Mouse (Mus musculus) embryo, embryonic 11.5 days (tissue): ENCODE data around the gene Enpp1.

Experiments used
- DNase-seq: peaks from one replicate; pipeline ENCODE4 v3.0.0-alpha.2; 2012; ENCODE audit warnings: low read depth, low spot score

The Enpp1 gene

GRCm38 (mm10) chr10:24711071-24711470 is 888 bp downstream of the Enpp1 start:
- DNase-seq = no peak

GRCm38 (mm10) chr10:24710361-24710760 is 1.6 kb downstream of the Enpp1 start:
- no peak for DNase-seq

GRCm38 (mm10) chr10:24707745-24708144 is 4.2 kb downstream of the Enpp1 start:
- no peak for DNase-seq

GRCm38 (mm10) chr10:24706431-24707140 is 5.4 kb downstream of the Enpp1 start:
- no peak for DNase-seq

GRCm38 (mm10) chr10:24702698-24703097 is 9.3 kb downstream of the Enpp1 start:
- DNase-seq = no peak

- no peak for DNase-seq
Observed at GRCm38 (mm10) chr10:24698131-24698775, 13.7 kb downstream of the Enpp1 start.

- DNase-seq = no peak
Observed at GRCm38 (mm10) chr10:24696761-24697160, 15.2 kb downstream of the Enpp1 start.

- no peak for DNase-seq
Observed at GRCm38 (mm10) chr10:24695786-24696185, 16.2 kb downstream of the Enpp1 start.

GRCm38 (mm10) chr10:24682518-24683104 is 29.3 kb downstream of the Enpp1 start:
- DNase-seq = no peak

GRCm38 (mm10) chr10:24677681-24678080 is 34.3 kb downstream of the Enpp1 start:
- DNase-seq = no peak

GRCm38 (mm10) chr10:24674261-24674660 is 37.7 kb downstream of the Enpp1 start:
- no peak for DNase-seq

- no peak for DNase-seq
Observed at GRCm38 (mm10) chr10:24672948-24673347, 39.0 kb downstream of the Enpp1 start.

GRCm38 (mm10) chr10:24670548-24670947 is 41.4 kb downstream of the Enpp1 start:
- no peak for DNase-seq

GRCm38 (mm10) chr10:24650990-24651569 is 60.9 kb downstream of the Enpp1 start:
- no peak for DNase-seq

GRCm38 (mm10) chr10:24647996-24648738 is 63.8 kb downstream of the Enpp1 start:
- DNase-seq = no peak

GRCm38 (mm10) chr10:24645169-24645568 is 66.8 kb downstream of the Enpp1 start:
- no peak for DNase-seq

GRCm38 (mm10) chr10:24642796-24643580 is 69.0 kb downstream of the Enpp1 start:
- DNase-seq = no peak

GRCm38 (mm10) chr10:24641416-24642140 is 70.4 kb downstream of the Enpp1 start:
- DNase-seq = no peak

- no peak for DNase-seq
Observed at GRCm38 (mm10) chr10:24640186-24640875, 71.6 kb downstream of the Enpp1 start.

GRCm38 (mm10) chr10:24639596-24639995 is 72.4 kb downstream of the Enpp1 start:
- DNase-seq = no peak
